Mouse (Mus musculus) CD8-positive naive resting alpha-beta T cell, adult 2 months (primary cell): ENCODE measurements around the gene Gpr19.

Experiments
- DNase-seq, 2 experiments: peaks; one replicate each; pipeline ENCODE4 v3.0.0; 2022; ENCODE audit warnings: low read depth in 2 of 2, low spot score in 2 of 2

Gpr19 gene

GRCm38 (mm10) chr6:134849985-134850384 is 48.4 kb downstream of the Gpr19 start:
- DNase-seq = no peak

GRCm38 (mm10) chr6:134849461-134849860 is 48.9 kb downstream of the Gpr19 start:
- no peak for DNase-seq

GRCm38 (mm10) chr6:134848197-134848890 is 50.0 kb downstream of the Gpr19 start:
- no peak for DNase-seq

- no peak for DNase-seq
Measured at GRCm38 (mm10) chr6:134847550-134847949, 50.8 kb downstream of the Gpr19 start.

GRCm38 (mm10) chr6:134846308-134846707 is 52.1 kb downstream of the Gpr19 start:
- DNase-seq = no peak

- no peak for DNase-seq
Measured at GRCm38 (mm10) chr6:134845726-134846125, 52.7 kb downstream of the Gpr19 start.

GRCm38 (mm10) chr6:134840346-134840745 is 58.0 kb downstream of the Gpr19 start:
- DNase-seq = no peak

GRCm38 (mm10) chr6:134838111-134838510 is 60.3 kb downstream of the Gpr19 start:
- no peak for DNase-seq

GRCm38 (mm10) chr6:134834585-134835251 is 63.7 kb downstream of the Gpr19 start:
- no peak for DNase-seq

- no peak for DNase-seq
Measured at GRCm38 (mm10) chr6:134830776-134831175, 67.6 kb downstream of the Gpr19 start.

- DNase-seq = peak; percentile 95 to 97
Measured at GRCm38 (mm10) chr6:134829786-134830700, 68.3 kb downstream of the Gpr19 start, which contains the start of gene Crebl2. TSS of gene Crebl2 (plus strand) at chr6:134830154.

- peak; percentile 12 to 41 for DNase-seq
Measured at GRCm38 (mm10) chr6:134822844-134823243, 75.5 kb downstream of the Gpr19 start.

- DNase-seq = no peak
Measured at GRCm38 (mm10) chr6:134820411-134820810, 78.0 kb downstream of the Gpr19 start.

- DNase-seq = no peak
Measured at GRCm38 (mm10) chr6:134819741-134820140, 78.6 kb downstream of the Gpr19 start.
